Mouse (Mus musculus) liver, postnatal 0 days (tissue): ENCODE data around the gene Aacs. TPM values are rescaled to one million over a fixed set of nuclear protein-coding genes. Genes with fewer than 3 reads are reported as not detected.

Experiments
- ATAC-seq: fragments of 200-750 bp; cut with Nextera tagmentation; 2 replicates; pipeline ENCODE4 v1.8.0; 2017; ENCODE audit warnings: mild to moderate bottlenecking, moderate library complexity
- DNase-seq: peaks from one replicate; pipeline ENCODE4 v3.0.0-alpha.2; 2016
- H3K27ac ChIP-seq: fragments of 300-500 bp; sonication (generic); 2 replicates; pipeline ENCODE4 v1.5.1; 2014; ENCODE audit warnings: antibody characterized with exemption, moderate library complexity, mild to moderate bottlenecking, low read depth
- H3K27me3 ChIP-seq: fragments of 300-500 bp; sonication (generic); 2 replicates; pipeline ENCODE4 v1.6.1; 2014; ENCODE audit warnings: low read length, control low read depth, mixed read lengths; ENCODE audit not compliant: insufficient read depth
- H3K36me3 ChIP-seq: fragments of 300-500 bp; sonication (generic); replicated peaks from 2 replicates; pipeline ENCODE4 v1.6.1; 2014; ENCODE audit warnings: mild to moderate bottlenecking, control low read depth, low read length, moderate library complexity, mixed read lengths; ENCODE audit not compliant: insufficient read depth
- H3K4me1 ChIP-seq: fragments of 300-500 bp; sonication (generic); 2 replicates; pipeline ENCODE4 v1.6.1; 2014; ENCODE audit warnings: antibody characterized with exemption, mild to moderate bottlenecking, control low read depth; ENCODE audit not compliant: insufficient read depth
- H3K4me2 ChIP-seq: fragments of 300-500 bp; sonication (generic); 2 replicates; pipeline ENCODE4 v1.6.1; 2014; ENCODE audit warnings: low read depth, mild to moderate bottlenecking, low read length, moderate library complexity, mixed read lengths
- H3K4me3 ChIP-seq: fragments of 300-500 bp; sonication (generic); 2 replicates; pipeline ENCODE4 v1.5.1; 2014; ENCODE audit warnings: low read depth, low read length
- H3K9ac ChIP-seq: fragments of 300-500 bp; sonication (generic); replicated peaks from 2 replicates; pipeline ENCODE4 v1.6.1; 2014; ENCODE audit warnings: mild to moderate bottlenecking, moderate library complexity
- H3K9me3 ChIP-seq: fragments of 300-500 bp; sonication (generic); 2 replicates; pipeline ENCODE4 v1.6.1; 2016; ENCODE audit warnings: mild to moderate bottlenecking, control low read depth, low read length, mixed read lengths
- CTCF ChIP-seq: sonication (generic); IDR thresholded peaks from 2 replicates; pipeline ENCODE4 v1.5.1; 2016; ENCODE audit warnings: antibody characterized with exemption, low read depth
- EP300 ChIP-seq: IDR thresholded peaks from 2 replicates; pipeline ENCODE4 v1.6.1; 2016; ENCODE audit warnings: antibody characterized with exemption, low read depth, mild to moderate bottlenecking
- WGBS: fragments of 180-500 bp; shearing (Covaris S2); extraction: QIAGEN DNeasy Blood & Tissue Kit; methylation state at CpG from one replicate; pipeline ENCODE4 v1.1.7; 2014; ENCODE audit not compliant: insufficient replicate concordance; 5-methylcytosine and 5-hydroxymethylcytosine counted together
- polyA plus RNA-seq: library from polyadenylated mRNA; unstranded; fragments of >200 nt; fragmentation: Nextera tagmentation; extraction: Ambion mirVana; gene quantifications from 2 replicates; pipeline ENCODE4 v1.2.1, GENCODE M21; 2015

Aacs gene
- polyA plus RNA-seq, 1 experiment from 2014 or later = 4.6 TPM

DNA sequence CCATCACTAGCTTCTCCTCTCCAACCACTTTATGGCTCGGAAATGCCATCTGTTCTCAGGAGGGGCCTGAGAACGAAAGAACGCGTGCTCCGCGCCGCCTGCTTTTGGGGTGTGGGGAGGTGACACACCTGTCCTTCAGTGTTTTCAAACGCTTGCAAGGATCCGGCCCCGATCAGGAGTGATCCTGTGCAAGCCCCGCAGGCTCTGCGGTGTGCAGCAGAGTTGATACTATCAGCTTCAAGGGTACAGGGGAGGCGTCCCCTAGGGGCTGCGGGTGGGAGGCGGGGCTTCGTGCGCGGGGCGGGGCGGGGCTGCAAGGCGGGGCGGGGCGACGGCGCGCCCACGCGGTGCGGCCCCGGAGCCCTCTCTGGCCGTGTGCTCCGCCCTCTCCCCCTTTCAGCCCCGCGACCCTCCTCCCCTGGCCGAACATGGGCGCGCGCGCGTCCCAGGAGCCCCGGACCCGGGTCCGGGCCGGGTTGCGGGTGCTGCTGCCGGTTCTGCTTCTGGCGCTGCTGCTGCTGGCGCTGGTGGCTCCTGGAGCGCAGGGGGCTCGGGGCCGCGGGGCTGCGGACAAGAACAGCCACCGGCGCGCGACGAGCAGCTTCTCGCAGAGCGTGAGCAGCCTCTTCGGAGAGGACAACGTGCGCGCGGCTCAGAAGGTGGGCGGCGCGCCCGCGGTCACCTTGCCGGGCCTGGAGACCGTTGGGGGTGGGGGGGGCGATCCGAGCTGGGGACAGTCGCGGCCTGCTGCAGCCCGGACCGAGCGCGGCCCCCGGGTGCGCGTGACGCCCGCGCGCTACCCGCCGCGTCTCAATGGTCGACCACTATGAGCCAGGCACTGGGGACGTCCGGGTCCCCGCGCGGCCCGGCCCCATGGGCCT is 34.1 kb upstream of the Aacs start, which contains the start of gene Bri3bp:
Gene Bri3bp (plus strand): TSS at position 335 of the 881 bp plus-strand sequence.
- H3K27me3 ChIP-seq = no peaks in the 10 kb centered on the region
- peaks cover 26% of the 10 kb centered on the region for H3K4me1 ChIP-seq
- TF ChIP-seq EP300 (no peak), CTCF (no peak)
- peak within 1 kb of the TSS; percentile 91 for H3K9ac ChIP-seq
- 3% methylated on average over 56 of the region's 97 CpGs for WGBS
- H3K9me3 ChIP-seq = no peaks in the 10 kb centered on the region
- H3K4me2 ChIP-seq = peak within 1 kb of the TSS; percentile 96
- peak within 1 kb of the TSS; percentile 83 for H3K27ac ChIP-seq
- peak; percentile 79 for DNase-seq
- peak within 1 kb of the TSS; percentile 97 for H3K4me3 ChIP-seq
- H3K36me3 ChIP-seq = no peaks in the 10 kb centered on the region
- ATAC-seq = peak; percentile 88

DNA sequence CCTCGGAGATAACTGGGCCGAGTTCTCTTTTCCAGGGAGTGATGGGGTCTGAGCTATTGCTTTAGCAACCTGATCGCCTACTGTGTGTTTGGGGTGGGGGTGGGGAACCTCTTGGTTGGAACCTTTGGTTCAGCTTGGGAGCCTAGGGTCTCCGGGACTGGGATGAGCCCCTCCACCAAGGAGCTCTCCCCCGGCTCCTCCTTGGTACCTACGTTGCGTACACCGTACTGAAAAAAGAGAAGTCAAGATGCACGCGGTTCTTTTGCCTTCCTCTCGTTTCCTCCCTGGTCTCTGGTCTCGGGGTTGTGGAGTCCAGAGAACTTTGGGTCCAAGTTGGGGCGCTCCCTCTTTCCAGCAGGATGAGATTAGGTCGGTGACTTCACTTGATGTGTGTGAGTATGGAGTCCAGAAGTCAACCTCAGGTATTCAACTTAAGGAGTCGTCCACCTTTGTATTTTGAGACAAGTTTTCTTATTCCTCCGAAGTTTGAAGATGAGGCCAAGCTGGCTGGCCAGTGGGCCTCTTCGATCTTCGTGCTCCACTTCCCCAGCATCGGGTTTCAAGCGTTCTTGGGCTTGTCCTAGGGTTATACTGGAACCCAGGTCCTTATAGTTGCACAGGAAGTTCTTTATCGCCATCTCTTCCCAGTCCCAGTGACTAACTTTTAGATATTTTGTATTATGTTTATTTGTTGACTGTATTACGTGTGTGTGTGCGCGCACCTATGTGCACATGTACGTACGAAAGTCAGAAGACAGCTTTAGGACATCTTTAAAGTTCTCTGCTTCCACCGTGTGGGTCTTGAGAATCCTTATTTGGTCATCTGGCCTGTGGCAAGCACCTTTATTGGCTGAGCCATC is 33.2 kb upstream of the Aacs start:
- DNase-seq (peak; percentile 29), ATAC-seq (no peak)
- no peaks in the 10 kb centered on the region for H3K9me3 ChIP-seq
- peak overlapping the region; percentile 83 for H3K27ac ChIP-seq
- TF ChIP-seq CTCF (no peak), EP300 (no peak)
- peaks cover 26% of the 10 kb centered on the region for H3K4me1 ChIP-seq
- WGBS = 19% methylated on average over 27 of the region's 27 CpGs
- H3K9ac ChIP-seq = peak overlapping the region; percentile 91
- H3K27me3 ChIP-seq = no peaks in the 10 kb centered on the region
- H3K4me3 ChIP-seq = peak overlapping the region; percentile 97
- H3K4me2 ChIP-seq = peak overlapping the region; percentile 96
- no peaks in the 10 kb centered on the region for H3K36me3 ChIP-seq

DNA sequence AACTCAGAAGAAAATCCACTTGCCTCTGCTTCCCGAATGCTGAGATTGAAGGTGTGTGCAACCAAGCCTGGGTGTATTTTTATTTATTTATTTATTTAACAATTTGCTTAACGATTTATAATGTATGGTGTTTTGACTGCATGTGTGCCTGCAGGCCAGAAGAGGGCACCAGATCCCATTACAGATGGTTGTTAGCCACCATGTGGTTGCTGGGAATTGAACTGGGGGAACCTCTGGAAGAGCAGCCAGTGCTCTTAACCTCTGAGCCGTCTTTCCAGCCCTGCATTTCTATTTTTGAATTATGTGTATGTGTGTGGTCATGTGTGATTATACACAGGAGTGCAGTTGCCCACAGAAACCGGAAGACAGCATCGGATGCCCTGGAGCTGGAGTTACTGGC is 32.3 kb upstream of the Aacs start:
- 76% methylated on average over 5 of the region's 5 CpGs for WGBS
- 0 out of 2 replicates have a peak overlapping the region, but pooled peaks have one; percentile 96 for H3K4me2 ChIP-seq

DNA sequence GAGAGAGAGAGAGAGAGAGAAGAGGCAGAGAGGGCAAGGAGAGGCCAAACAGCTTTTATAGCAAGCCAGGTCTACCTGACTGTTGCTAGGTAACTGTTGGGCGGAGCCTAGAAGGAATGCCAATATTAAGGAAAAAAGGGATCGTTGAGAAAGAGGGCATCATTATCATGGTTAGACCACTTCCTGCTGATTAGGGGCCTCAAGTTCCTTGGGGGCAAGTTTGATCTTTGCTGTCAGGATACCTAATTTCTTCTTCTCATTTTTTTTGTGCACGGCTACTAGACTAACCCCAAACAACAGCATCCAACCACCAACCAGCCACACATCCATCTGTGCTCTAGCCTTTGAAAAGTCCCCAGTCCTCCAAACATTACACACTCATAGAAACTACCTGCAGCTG is 31.7 kb upstream of the Aacs start:
- Histone ChIP-seq H3K4me2 (no peak overlapping the region), H3K4me1 (peaks cover 34% of the 10 kb centered on the region), H3K36me3 (no peaks in the 10 kb centered on the region), H3K9me3 (no peaks in the 10 kb centered on the region), H3K9ac (no peak overlapping the region), H3K4me3 (no peak overlapping the region), H3K27me3 (no peaks in the 10 kb centered on the region), H3K27ac (peak overlapping the region; percentile 34; the same call in 1 of the 2 replicates)
- 40% methylated on average over 3 of the region's 3 CpGs for WGBS
- TF ChIP-seq EP300 (no peak), CTCF (no peak)
- DNase-seq = no peak
- ATAC-seq = no peak

More for the DNA sequence above, 32.3 kb upstream of the Aacs start:
- Histone ChIP-seq H3K4me3 (no peak overlapping the region), H3K27ac (no peak overlapping the region), H3K9me3 (no peaks in the 10 kb centered on the region), H3K27me3 (no peaks in the 10 kb centered on the region), H3K36me3 (no peaks in the 10 kb centered on the region), H3K4me1 (peaks cover 32% of the 10 kb centered on the region), H3K9ac (no peak overlapping the region)
- DNase-seq (no peak), ATAC-seq (no peak)
- TF ChIP-seq CTCF = peak; percentile 57
- no peak for TF ChIP-seq EP300

DNA sequence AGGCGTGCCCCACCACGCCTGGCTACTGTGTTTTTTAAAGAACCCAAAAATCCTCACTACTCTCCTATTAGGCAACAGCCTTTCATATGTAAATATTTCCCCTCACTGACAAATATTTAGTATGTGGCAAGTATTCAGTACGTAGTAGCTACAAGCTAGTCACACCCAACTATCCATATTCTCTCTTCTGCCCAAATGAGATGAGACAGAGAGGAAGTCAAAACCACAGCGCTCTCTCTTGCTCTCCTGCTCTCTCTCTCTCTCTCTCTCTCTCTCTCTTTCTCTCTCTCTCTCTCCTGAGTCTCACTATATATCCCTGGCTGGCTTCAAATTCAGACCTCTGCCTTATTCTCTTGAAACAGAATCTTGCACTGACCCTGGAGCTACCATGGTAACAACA is 31.1 kb upstream of the Aacs start:
- no peak overlapping the region for H3K4me3 ChIP-seq
- no peaks in the 10 kb centered on the region for H3K36me3 ChIP-seq
- no peaks in the 10 kb centered on the region for H3K27me3 ChIP-seq
- H3K4me1 ChIP-seq = peaks cover 34% of the 10 kb centered on the region
- no peak overlapping the region for H3K9ac ChIP-seq
- no peak for DNase-seq
- WGBS = 39% methylated on average over 4 of the region's 4 CpGs
- no peak for TF ChIP-seq EP300
- TF ChIP-seq CTCF = no peak
- H3K9me3 ChIP-seq = no peaks in the 10 kb centered on the region
- ATAC-seq = no peak
- peak overlapping the region; percentile 34; the same call in 1 of the 2 replicates for H3K27ac ChIP-seq
- no peak overlapping the region for H3K4me2 ChIP-seq

DNA sequence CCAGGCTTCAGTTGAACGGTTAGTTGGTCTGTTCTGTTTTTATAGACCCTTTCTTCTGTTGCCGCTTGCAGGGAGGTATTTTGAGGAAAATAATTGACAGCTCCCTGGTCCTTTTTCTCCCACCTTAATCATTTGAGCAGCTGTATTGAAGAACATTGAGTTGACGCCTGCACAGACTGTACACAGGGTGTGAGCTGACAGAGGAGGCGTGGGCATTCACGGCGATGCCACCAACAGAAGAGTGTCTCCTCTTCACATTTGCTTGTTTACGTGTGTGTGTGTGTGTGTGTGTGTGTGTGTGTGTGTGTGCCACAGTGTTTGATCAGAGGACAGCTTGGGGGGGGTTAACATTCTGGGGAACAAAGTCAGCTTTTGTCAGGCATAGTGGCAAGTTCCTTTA is 29.3 kb upstream of the Aacs start:
- Histone ChIP-seq H3K9me3 (no peaks in the 10 kb centered on the region), H3K36me3 (no peaks in the 10 kb centered on the region), H3K9ac (no peak overlapping the region), H3K27ac (no peak overlapping the region), H3K4me1 (peaks cover 29% of the 10 kb centered on the region), H3K4me2 (no peak overlapping the region), H3K27me3 (no peaks in the 10 kb centered on the region), H3K4me3 (no peak overlapping the region)
- DNase-seq (no peak), ATAC-seq (no peak)
- no peak for TF ChIP-seq EP300
- no peak for TF ChIP-seq CTCF
- 68% methylated on average over 7 of the region's 7 CpGs for WGBS
